Mouse (Mus musculus) ES-CJ7 (cell line): Measurements from ENCODE around the gene Ntn1.

Experiments used
- DNase-seq: peaks from one replicate; pipeline ENCODE4 v3.0.0; 2011; ENCODE audit warnings: low read depth, low spot score

Ntn1 gene

GRCm38 (mm10) chr11:68215206-68215912, 185.3 kb downstream of the Ntn1 start:
- peak; percentile 31 for DNase-seq

- no peak for DNase-seq
Observed at GRCm38 (mm10) chr11:68214496-68215205, 186.0 kb downstream of the Ntn1 start.

GRCm38 (mm10) chr11:68213896-68214295, 186.7 kb downstream of the Ntn1 start:
- DNase-seq = no peak

- DNase-seq = peak; percentile 52
Observed at GRCm38 (mm10) chr11:68211924-68212578, 188.6 kb downstream of the Ntn1 start.

GRCm38 (mm10) chr11:68210714-68211113, 189.9 kb downstream of the Ntn1 start:
- no peak for DNase-seq

GRCm38 (mm10) chr11:68209506-68209905, 191.1 kb downstream of the Ntn1 start:
- DNase-seq = no peak

- DNase-seq = no peak
Observed at GRCm38 (mm10) chr11:68208582-68208981, 192.0 kb downstream of the Ntn1 start.

GRCm38 (mm10) chr11:68208023-68208422, 192.6 kb downstream of the Ntn1 start:
- DNase-seq = no peak

- no peak for DNase-seq
Observed at GRCm38 (mm10) chr11:68205572-68206229, 194.9 kb downstream of the Ntn1 start.

- DNase-seq = no peak
Observed at GRCm38 (mm10) chr11:68204407-68204806, 196.2 kb downstream of the Ntn1 start.

GRCm38 (mm10) chr11:68203658-68204315, 196.8 kb downstream of the Ntn1 start:
- no peak for DNase-seq

GRCm38 (mm10) chr11:68202561-68202960, 198.1 kb downstream of the Ntn1 start:
- DNase-seq = peak; percentile 10

- DNase-seq = no peak
Observed at GRCm38 (mm10) chr11:68201811-68202459, 198.7 kb downstream of the Ntn1 start.

GRCm38 (mm10) chr11:68201063-68201462, 199.6 kb downstream of the Ntn1 start:
- no peak for DNase-seq

GRCm38 (mm10) chr11:68200500-68200899, 200.1 kb downstream of the Ntn1 start:
- DNase-seq = no peak

GRCm38 (mm10) chr11:68199801-68200423, 200.7 kb downstream of the Ntn1 start:
- no peak for DNase-seq

- DNase-seq = no peak
Observed at GRCm38 (mm10) chr11:68199103-68199502, 201.5 kb downstream of the Ntn1 start.

- no peak for DNase-seq
Observed at GRCm38 (mm10) chr11:68198696-68199095, 201.9 kb downstream of the Ntn1 start.

- no peak for DNase-seq
Observed at GRCm38 (mm10) chr11:68197471-68197870, 203.2 kb downstream of the Ntn1 start.

- no peak for DNase-seq
Observed at GRCm38 (mm10) chr11:68196566-68196965, 204.1 kb downstream of the Ntn1 start.
